16 mouse cellular contexts compared by ENCODE assay signal in the genomic region with DNA sequence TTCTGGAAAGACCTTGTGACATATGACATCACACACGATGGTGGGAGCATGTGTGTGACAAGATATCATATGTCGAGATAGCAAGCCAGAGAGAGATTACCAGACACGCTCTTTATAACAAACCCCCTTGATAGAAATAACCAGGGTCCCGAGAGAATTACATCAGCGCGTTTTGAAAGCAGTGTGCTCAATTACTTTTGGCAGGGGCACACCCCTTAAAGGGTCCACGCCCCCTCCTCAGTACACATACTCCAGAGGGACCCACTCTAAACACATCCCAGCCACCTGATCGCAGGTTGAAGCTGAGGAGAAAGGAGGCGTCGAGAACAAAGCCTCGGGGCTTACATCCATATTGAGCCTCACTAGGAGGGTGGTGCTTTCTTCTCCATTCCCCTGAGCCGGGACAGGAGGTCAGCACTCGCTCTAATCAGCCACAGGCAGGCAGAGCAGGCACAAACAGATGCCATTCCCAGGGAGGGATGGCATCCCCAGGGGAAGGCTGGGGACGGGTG. TPM values are rescaled to one million over a fixed set of nuclear protein-coding genes. Genes with fewer than 3 reads are reported as not detected.
DNase-seq lines count a peak whose midpoint lies in the region; ATAC-seq and TF ChIP-seq lines count a peak whose summit lies in the region.
"Had no signal": no experiment of that assay in that cellular context is flagged by ENCODE, and none has a peak within 500 bp of the region (broad histone marks: within the 10 kb centered on the region; RNA-seq: fewer than 3 reads in every experiment).

No protein-coding gene starts in this region.

- intact Hi-C loops in heart, postnatal 10 days (cut with DNase I), result loop anchor here (5.0 kb wide), 1 partner anchor 37 kb away; no protein-coding TSS in a partner anchor

- H3K9ac ChIP-seq in heart, embryonic 13.5 days, result 0 out of 2 replicates have a peak overlapping the region, but pooled peaks have one; percentile 25
- 0 out of 2 replicates have a peak overlapping the region, but pooled peaks have one; percentile 15 for H3K9ac ChIP-seq in hindbrain, embryonic 12.5 days
- H3K9ac ChIP-seq in lung, postnatal 0 days (replicated peaks; ENCODE audit: low read depth), result no peak overlapping the region

- no peak overlapping the region for H3K27ac ChIP-seq in heart, embryonic 13.5 days (replicated peaks)
- 0 out of 2 replicates have a peak overlapping the region, but pooled peaks have one; percentile 32 for H3K27ac ChIP-seq in hindbrain, embryonic 12.5 days
- no peak overlapping the region for H3K27ac ChIP-seq in lung, postnatal 0 days (ENCODE audit: low read length)

- no peaks in the 10 kb centered on the region for H3K36me3 ChIP-seq in heart, embryonic 13.5 days
- no peaks in the 10 kb centered on the region for H3K36me3 ChIP-seq in hindbrain, embryonic 12.5 days
- no peaks in the 10 kb centered on the region for H3K36me3 ChIP-seq in myocyte (ENCODE audit: control insufficient read depth, insufficient read depth)
- H3K36me3 ChIP-seq in lung, postnatal 0 days (ENCODE audit: insufficient read depth, low read length), result no peaks in the 10 kb centered on the region

- no peak overlapping the region for H3K4me3 ChIP-seq in heart, embryonic 13.5 days
- H3K4me3 ChIP-seq in hindbrain, embryonic 12.5 days, result no peak overlapping the region
- no peak overlapping the region for H3K4me3 ChIP-seq in myocyte
- no peak overlapping the region for H3K4me3 ChIP-seq in lung, postnatal 0 days (ENCODE audit: low read depth, low read length)

- H3K4me1 ChIP-seq in heart, embryonic 13.5 days, result peaks cover 27% of the 10 kb centered on the region
- H3K4me1 ChIP-seq in hindbrain, embryonic 12.5 days, result peaks cover 34% of the 10 kb centered on the region
- no peaks in the 10 kb centered on the region for H3K4me1 ChIP-seq in lung, postnatal 0 days (ENCODE audit: insufficient read depth, low read depth, low read length)

- peaks cover 15% of the 10 kb centered on the region for H3K27me3 ChIP-seq in heart, embryonic 13.5 days (replicated peaks)
- peaks cover 8% of the 10 kb centered on the region; the same call in 1 of the 2 replicates for H3K27me3 ChIP-seq in hindbrain, embryonic 12.5 days
- H3K27me3 ChIP-seq in myocyte (ENCODE audit: control insufficient read depth, insufficient read depth, insufficient read length), result no peaks in the 10 kb centered on the region
- H3K27me3 ChIP-seq in lung, postnatal 0 days (replicated peaks; ENCODE audit: insufficient read depth, low read length), result 0 out of 2 replicates have a peak, but pooled peaks cover 5% of the 10 kb centered on the region
- H3K27me3 ChIP-seq: Patski had no signal

- no peak for TF ChIP-seq EP300 in lung, postnatal 0 days (IDR thresholded peaks at IDR 0.05)

- H3K4me2 ChIP-seq in heart, embryonic 13.5 days, result peak overlapping the region; percentile 6
- peak overlapping the region; percentile 15; the same call in 1 of the 2 replicates for H3K4me2 ChIP-seq in hindbrain, embryonic 12.5 days (replicated peaks)
- peak overlapping the region; percentile 2 for H3K4me2 ChIP-seq in myocyte (ENCODE audit: low read depth)
- H3K4me2 ChIP-seq in lung, postnatal 0 days (replicated peaks; ENCODE audit: low read depth, low read length), result no peak overlapping the region

- DNase-seq in heart, postnatal 10 days, result no peak
- peak; percentile 59 for DNase-seq in brain, embryonic 14.5 days (ENCODE audit: low read depth)
- DNase-seq in lung, postnatal 0 days (ENCODE audit: low spot score), result no peak
- no peak for DNase-seq in cerebellum, postnatal 10 days
- DNase-seq in adrenal gland, postnatal 4 days (ENCODE audit: low spot score in 2 of 2), result no peak
- DNase-seq: adrenal gland, postnatal 14 days; B cell, adult 2 months; cerebellum, adult 18-20 months; left cerebral cortex, postnatal 4 days; lung, postnatal 4 days had no signal

- WGBS in heart, embryonic 13.5 days, result 20% methylated on average over 14 of the region's 14 CpGs
- WGBS in hindbrain, embryonic 12.5 days, result 28% methylated on average over 14 of the region's 14 CpGs
- WGBS in lung, postnatal 0 days, result 21% methylated on average over 14 of the region's 14 CpGs

- H3K9me3 ChIP-seq in heart, embryonic 13.5 days, result no peaks in the 10 kb centered on the region
- no peaks in the 10 kb centered on the region for H3K9me3 ChIP-seq in hindbrain, embryonic 12.5 days (replicated peaks)
- no peaks in the 10 kb centered on the region for H3K9me3 ChIP-seq in lung, postnatal 0 days (ENCODE audit: low read length)

- no peak for ATAC-seq in heart, embryonic 13.5 days (ENCODE audit: extremely low read depth, insufficient number of reproducible peaks, low FRiP score, low TSS enrichment)
- ATAC-seq in hindbrain, embryonic 12.5 days (ENCODE audit: low FRiP score), result peak; percentile 33; the same call in 1 of the 2 replicates
- ATAC-seq in lung, postnatal 0 days, result no peak
- ATAC-seq: Patski had no signal

- no peak for TF ChIP-seq CTCF in brain, embryonic 14.5 days (IDR thresholded peaks at IDR 0.05; ENCODE audit: borderline replicate concordance, extremely low read depth, insufficient read depth, insufficient read length)
- TF ChIP-seq CTCF in lung, postnatal 0 days (IDR thresholded peaks at IDR 0.05), result no peak

- H3K79me2 ChIP-seq in myocyte (ENCODE audit: control insufficient read depth, insufficient read depth), result no peaks in the 10 kb centered on the region

- no peak for TF ChIP-seq POLR2A in brain, embryonic 14.5 days (IDR thresholded peaks at IDR 0.05; ENCODE audit: borderline replicate concordance, extremely low read depth, insufficient read depth, insufficient read length, poor library complexity, severe bottlenecking)
- TF ChIP-seq POLR2A in myocyte (IDR thresholded peaks at IDR 0.05; ENCODE audit: insufficient read length, low read depth), result no peak

- H3ac ChIP-seq in myocyte (ENCODE audit: control insufficient read depth, insufficient read length), result no peak overlapping the region

TF ChIP-seq in myocyte, 11 proteins besides CTCF, POLR2A, EP300 and RAD21:
- no peak for TF ChIP-seq TCF12 (IDR thresholded peaks at IDR 0.05; ENCODE audit: insufficient read depth, poor library complexity, severe bottlenecking)
- no peak for TF ChIP-seq CEBPB (IDR thresholded peaks at IDR 0.05; ENCODE audit: insufficient read depth, poor library complexity, severe bottlenecking)
- TF ChIP-seq MYOG (IDR thresholded peaks at IDR 0.05; ENCODE audit: control insufficient read depth in 1 of 3, insufficient read depth in 1 of 3, insufficient read length in 2 of 3, low read depth in 2 of 3), result no peak
- no peak for TF ChIP-seq REST (IDR thresholded peaks at IDR 0.05; ENCODE audit: insufficient read depth, insufficient read length)
- TF ChIP-seq E2F4 (IDR thresholded peaks at IDR 0.05; ENCODE audit: insufficient read depth), result no peak
- no peak for TF ChIP-seq SRF (IDR thresholded peaks at IDR 0.05; ENCODE audit: control insufficient read depth, insufficient read length, low read depth)

RNA-seq across cellular contexts. Expression of gene Aanat, which starts 2.8 kb away (rescaled TPM):
- not detected in 2 replicates for polyA plus RNA-seq in heart, embryonic 13.5 days (2015; fragmentation: Nextera tagmentation; extraction: Ambion mirVana)
- not detected for total RNA-seq in heart, postnatal 10 days (2021)
- 1.2 and 2.7 TPM in 2 replicates for polyA plus RNA-seq in brain, embryonic 14.5 days (2012; rRNA removed)
- 0.15 TPM in 1 of 2 replicates, not detected in the other for polyA plus RNA-seq in hindbrain, embryonic 12.5 days (2016; fragmentation: Nextera tagmentation; extraction: Ambion mirVana)
- not detected for polyA plus RNA-seq in myocyte (2012; fragmentation: generic; extraction: Trizol)
- 0.26 TPM in 1 of 2 replicates, not detected in the other for polyA plus RNA-seq in lung, postnatal 0 days (2015; fragmentation: Nextera tagmentation; extraction: Ambion mirVana)
- total RNA-seq in adrenal gland, postnatal 4 days (2021), result not detected
- total RNA-seq: adrenal gland, postnatal 14 days; gastrocnemius, postnatal 4 days had no signal
- polyA plus RNA-seq: intestine, embryonic 14.5 days; Patski had no signal

RNA-seq across cellular contexts. Expression of gene Ube2o, which starts 7.8 kb away (rescaled TPM):
- polyA plus RNA-seq in heart, embryonic 13.5 days (2015; fragmentation: Nextera tagmentation; extraction: Ambion mirVana), result 7.9 and 8.3 TPM in 2 replicates
- total RNA-seq in heart, postnatal 10 days (2021), result 10 to 100 TPM; 28.5 to 33.7 TPM
- polyA plus RNA-seq in brain, embryonic 14.5 days (2012; rRNA removed), result 54.3 and 68.5 TPM in 2 replicates
- 23.6 and 27.6 TPM in 2 replicates for polyA plus RNA-seq in hindbrain, embryonic 12.5 days (2016; fragmentation: Nextera tagmentation; extraction: Ambion mirVana)
- polyA plus RNA-seq in myocyte (2012; fragmentation: generic; extraction: Trizol), result 27.1 TPM
- 9.1 and 9.8 TPM in 2 replicates for polyA plus RNA-seq in lung, postnatal 0 days (2015; fragmentation: Nextera tagmentation; extraction: Ambion mirVana)
- 10 to 100 TPM; 32.6 to 39.0 TPM for total RNA-seq in adrenal gland, postnatal 4 days (2021)

RNA-seq across cellular contexts. Expression of gene Rhbdf2, which starts 37.7 kb away (rescaled TPM):
- 7.2 and 8.0 TPM in 2 replicates for polyA plus RNA-seq in heart, embryonic 13.5 days (2015; fragmentation: Nextera tagmentation; extraction: Ambion mirVana)
- total RNA-seq in heart, postnatal 10 days (2021), result 10 to 100 TPM; 15.4 to 17.7 TPM
- 2.3 and 2.5 TPM in 2 replicates for polyA plus RNA-seq in brain, embryonic 14.5 days (2012; rRNA removed)
- 3.7 and 4.5 TPM in 2 replicates for polyA plus RNA-seq in hindbrain, embryonic 12.5 days (2016; fragmentation: Nextera tagmentation; extraction: Ambion mirVana)
- 16.2 TPM for polyA plus RNA-seq in myocyte (2012; fragmentation: generic; extraction: Trizol)
- polyA plus RNA-seq in lung, postnatal 0 days (2015; fragmentation: Nextera tagmentation; extraction: Ambion mirVana), result 23.5 and 27.9 TPM in 2 replicates
- 10 to 100 TPM; 18.0 TPM for total RNA-seq in adrenal gland, postnatal 4 days (2021)

RNA-seq across cellular contexts. Expression of gene Sphk1, which starts 58.4 kb away (rescaled TPM):
- polyA plus RNA-seq in heart, embryonic 13.5 days (2015; fragmentation: Nextera tagmentation; extraction: Ambion mirVana), result 2.0 and 2.6 TPM in 2 replicates
- total RNA-seq in heart, postnatal 10 days (2021), result 1 to 10 TPM; 2.5 to 3.9 TPM
- polyA plus RNA-seq in brain, embryonic 14.5 days (2012; rRNA removed), result 2.4 and 3.6 TPM in 2 replicates
- polyA plus RNA-seq in hindbrain, embryonic 12.5 days (2016; fragmentation: Nextera tagmentation; extraction: Ambion mirVana), result 8.9 and 10.2 TPM in 2 replicates
- polyA plus RNA-seq in myocyte (2012; fragmentation: generic; extraction: Trizol), result 24.5 TPM
- polyA plus RNA-seq in lung, postnatal 0 days (2015; fragmentation: Nextera tagmentation; extraction: Ambion mirVana), result 38.6 and 56.3 TPM in 2 replicates
- total RNA-seq in adrenal gland, postnatal 4 days (2021), result 1 to 10 TPM; 5.3 to 6.0 TPM
